Mouse (Mus musculus) limb, embryonic 14.5 days (tissue): ENCODE results near the gene B3galt2. TPM values are rescaled to one million over a fixed set of nuclear protein-coding genes. Genes with fewer than 3 reads are reported as not detected.

Experiments
- ATAC-seq: fragments of 200-750 bp; cut with Nextera tagmentation; 2 replicates; pipeline ENCODE4 v1.8.0; 2017; ENCODE audit warnings: low read depth, moderate number of reproducible peaks, moderate TSS enrichment; ENCODE audit not compliant: low FRiP score
- DNase-seq: peaks from one replicate; pipeline ENCODE4 v3.0.0-alpha.2; 2015; ENCODE audit warnings: low spot score
- H3K27ac ChIP-seq: fragments of 300-500 bp; sonication (generic); replicated peaks from 2 replicates; pipeline ENCODE4 v1.5.1; 2014; ENCODE audit warnings: low read depth, mild to moderate bottlenecking, low read length, moderate library complexity, mixed read lengths
- H3K27me3 ChIP-seq: fragments of 300-500 bp; sonication (generic); 2 replicates; pipeline ENCODE4 v1.6.1; 2014; ENCODE audit warnings: low read length, mixed read lengths; ENCODE audit not compliant: control insufficient read depth, insufficient read depth
- H3K36me3 ChIP-seq: fragments of 300-500 bp; sonication (generic); 2 replicates; pipeline ENCODE4 v1.6.1; 2014; ENCODE audit warnings: mild to moderate bottlenecking, low read length, moderate library complexity, mixed read lengths; ENCODE audit not compliant: control insufficient read depth, insufficient read depth
- H3K4me1 ChIP-seq: fragments of 300-500 bp; sonication (generic); 2 replicates; pipeline ENCODE4 v1.6.1; 2014; ENCODE audit warnings: antibody characterized with exemption, low read length, mixed read lengths; ENCODE audit not compliant: control insufficient read depth, insufficient read depth
- H3K4me2 ChIP-seq: fragments of 300-500 bp; sonication (generic); replicated peaks from 2 replicates; pipeline ENCODE4 v1.6.1; 2014; ENCODE audit warnings: low read depth, mild to moderate bottlenecking, low read length, moderate library complexity; ENCODE audit not compliant: severe bottlenecking
- H3K4me3 ChIP-seq: fragments of 300-500 bp; sonication (generic); replicated peaks from 2 replicates; pipeline ENCODE4 v1.5.1; 2014; ENCODE audit warnings: low read length
- H3K9ac ChIP-seq: fragments of 300-500 bp; sonication (generic); 2 replicates; pipeline ENCODE4 v1.6.1; 2014; ENCODE audit warnings: mild to moderate bottlenecking, low read depth, low read length, moderate library complexity; ENCODE audit not compliant: severe bottlenecking
- H3K9me3 ChIP-seq: fragments of 300-500 bp; sonication (generic); 2 replicates; pipeline ENCODE4 v1.6.1; 2016; ENCODE audit warnings: low read length; ENCODE audit not compliant: control insufficient read depth
- POLR2A ChIP-seq: fragments of 200-500 bp; IDR thresholded peaks from 2 replicates; pipeline ENCODE4 v1.8.0; 2012; ENCODE audit warnings: inconsistent platforms, mild to moderate bottlenecking, moderate library complexity, borderline replicate concordance; ENCODE audit not compliant: insufficient read depth, insufficient read length; ENCODE audit errors: extremely low read depth
- whole genome bisulfite sequencing: fragments of 180-500 bp; shearing (Covaris S2); extraction: QIAGEN DNeasy Blood & Tissue Kit; methylation state at CpG from one replicate; pipeline ENCODE4 v1.1.7; 2014; 5-methylcytosine and 5-hydroxymethylcytosine counted together
- polyA plus RNA-seq, 2 experiments: library from polyadenylated mRNA; depleted of rRNA in 1 of 2; stranded (reverse) in 1 of 2; unstranded in 1 of 2; fragments of >200 nt; fragmentation: Nextera tagmentation in 1 of 2; extraction: Ambion mirVana in 1 of 2; gene quantifications; 2 replicates each; pipeline versions ENCODE4 v1.2.1 to v1.2.3; 2012 to 2014

B3galt2 gene
- polyA plus RNA-seq, 2 experiments: 0.63 to 2.0 TPM

- TF ChIP-seq POLR2A: no peak
- no peaks in the 10 kb centered on the region for H3K9me3 ChIP-seq
- H3K4me2 ChIP-seq: no peak overlapping the region
- H3K4me3 ChIP-seq: no peak overlapping the region
- ATAC-seq: no peak
- H3K27me3 ChIP-seq: no peaks in the 10 kb centered on the region
- no peaks in the 10 kb centered on the region for H3K4me1 ChIP-seq
- no peak for DNase-seq
- peaks cover 24% of the 10 kb centered on the region for H3K36me3 ChIP-seq
- no peak overlapping the region for H3K27ac ChIP-seq
- H3K9ac ChIP-seq: no peak overlapping the region
Measured at GRCm38 (mm10) chr1:143621930-143622329, 18.5 kb upstream of the B3galt2 start.

DNA sequence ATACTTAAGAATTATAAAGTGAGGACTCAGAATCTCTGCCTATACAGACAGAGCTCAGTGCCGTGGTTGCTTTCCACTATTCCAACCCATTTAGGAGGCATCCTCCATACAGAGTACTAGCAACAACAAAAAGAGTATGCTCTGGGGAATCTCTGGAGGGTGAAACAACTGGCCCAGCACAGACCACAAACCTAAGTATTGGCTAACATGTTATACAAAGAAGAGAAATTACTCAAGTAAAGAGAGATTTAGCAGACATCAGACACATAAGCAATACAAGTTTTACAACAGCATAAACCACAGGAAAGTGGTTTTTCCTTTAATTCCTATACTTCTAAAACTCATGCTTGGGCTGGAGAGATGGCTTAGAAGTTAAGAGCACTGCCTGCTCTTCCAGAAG is 17.8 kb upstream of the B3galt2 start:
- Histone ChIP-seq H3K27me3 (no peaks in the 10 kb centered on the region), H3K4me2 (no peak overlapping the region), H3K9me3 (no peaks in the 10 kb centered on the region), H3K27ac (no peak overlapping the region), H3K9ac (no peak overlapping the region), H3K4me3 (no peak overlapping the region), H3K36me3 (peaks cover 28% of the 10 kb centered on the region), H3K4me1 (no peaks in the 10 kb centered on the region)
- DNase-seq (no peak), ATAC-seq (no peak)
- WGBS: 81% methylated on average over 1 of the region's 1 CpGs
- TF ChIP-seq POLR2A: no peak

DNA sequence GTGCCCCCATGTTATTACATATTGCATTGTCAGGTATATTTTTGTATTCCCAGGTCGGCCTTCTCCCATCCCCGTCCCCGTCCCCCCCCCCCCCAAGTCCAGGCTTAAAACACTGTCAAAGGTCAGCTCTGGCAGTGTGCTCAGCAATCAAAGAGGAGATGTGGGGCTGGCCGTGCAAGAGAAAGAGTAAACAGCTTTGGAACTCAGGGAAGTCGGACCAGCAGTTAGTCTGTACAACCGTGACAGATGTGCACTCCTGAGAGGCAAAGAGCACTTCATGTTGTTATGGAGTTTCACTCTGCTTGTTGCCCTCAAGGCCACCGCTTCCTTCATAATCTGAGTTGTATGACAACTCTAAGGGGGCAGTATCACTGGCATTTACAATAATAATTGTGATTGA is 9.1 kb upstream of the B3galt2 start:
- no peak overlapping the region for H3K27ac ChIP-seq
- no peak overlapping the region for H3K4me2 ChIP-seq
- H3K4me3 ChIP-seq: no peak overlapping the region
- no peaks in the 10 kb centered on the region for H3K4me1 ChIP-seq
- H3K36me3 ChIP-seq: peaks cover 9% of the 10 kb centered on the region
- H3K9ac ChIP-seq: no peak overlapping the region
- H3K27me3 ChIP-seq: no peaks in the 10 kb centered on the region
- WGBS: 65% methylated on average over 7 of the region's 7 CpGs
- no peak for DNase-seq
- H3K9me3 ChIP-seq: no peaks in the 10 kb centered on the region
- no peak for ATAC-seq
- TF ChIP-seq POLR2A: no peak

DNA sequence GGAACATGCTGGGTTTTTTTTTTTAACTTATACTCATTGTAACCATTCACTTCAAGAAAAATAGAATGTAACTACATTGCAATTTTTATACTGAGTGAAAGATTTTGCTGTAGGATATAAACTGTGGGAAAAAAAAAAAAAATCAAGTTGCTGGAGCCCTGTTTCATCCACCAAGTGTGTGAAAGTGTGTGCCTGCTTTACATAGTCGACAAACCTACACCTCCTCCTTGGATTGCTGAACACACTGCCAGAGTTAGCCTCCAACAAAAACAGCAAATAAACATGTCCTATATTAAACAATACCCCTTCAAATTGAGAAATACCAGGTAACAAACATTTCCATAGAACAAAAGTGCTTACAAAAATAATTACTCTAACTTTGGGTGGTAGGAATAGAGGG is 8.1 kb upstream of the B3galt2 start:
- Histone ChIP-seq H3K9ac (no peak overlapping the region), H3K4me2 (no peak overlapping the region), H3K36me3 (no peaks in the 10 kb centered on the region), H3K4me1 (no peaks in the 10 kb centered on the region), H3K27ac (no peak overlapping the region), H3K9me3 (no peaks in the 10 kb centered on the region), H3K27me3 (no peaks in the 10 kb centered on the region), H3K4me3 (no peak overlapping the region)
- TF ChIP-seq POLR2A: no peak
- WGBS: 85% methylated on average over 1 of the region's 1 CpGs
- DNase-seq: no peak
- ATAC-seq: no peak

GRCm38 (mm10) chr1:143632854-143633587 is 7.4 kb upstream of the B3galt2 start:
- Histone ChIP-seq H3K36me3 (no peaks in the 10 kb centered on the region), H3K9me3 (no peaks in the 10 kb centered on the region), H3K4me1 (no peaks in the 10 kb centered on the region), H3K4me2 (no peak overlapping the region), H3K27me3 (no peaks in the 10 kb centered on the region), H3K9ac (no peak overlapping the region), H3K27ac (no peak overlapping the region), H3K4me3 (no peak overlapping the region)
- no peak for ATAC-seq
- no peak for TF ChIP-seq POLR2A
- 86% methylated on average over 2 of the region's 2 CpGs for WGBS
- no peak for DNase-seq

DNA sequence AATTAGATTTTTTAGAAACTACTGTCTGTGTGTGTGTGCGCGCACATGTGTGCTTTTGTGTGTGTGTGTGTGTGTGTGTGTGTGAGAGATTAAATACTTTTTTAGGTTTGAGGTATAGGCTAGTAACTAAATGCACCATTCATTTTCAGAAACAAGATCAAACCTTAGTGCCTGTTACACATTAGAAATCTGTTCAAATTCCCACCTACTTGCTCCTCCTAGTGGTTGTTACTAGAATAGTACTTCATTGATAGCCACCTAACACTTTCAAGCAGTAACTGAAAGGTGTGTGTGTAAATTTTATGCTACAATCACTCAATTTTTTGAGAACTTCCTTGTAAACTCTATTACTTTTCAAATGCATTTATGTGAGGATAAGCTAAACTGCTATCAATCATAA is 3.8 kb downstream of the B3galt2 start:
- 89% methylated on average over 2 of the region's 2 CpGs for WGBS
- DNase-seq (peak; percentile 87), ATAC-seq (peak; percentile 58)
- Histone ChIP-seq H3K27me3 (no peaks in the 10 kb centered on the region), H3K9me3 (no peaks in the 10 kb centered on the region), H3K4me3 (no peak overlapping the region), H3K9ac (no peak overlapping the region), H3K4me1 (peaks cover 6% of the 10 kb centered on the region; the same call in 1 of the 2 replicates), H3K4me2 (no peak overlapping the region), H3K27ac (no peak overlapping the region), H3K36me3 (no peaks in the 10 kb centered on the region)
- TF ChIP-seq POLR2A: no peak
